Mouse (Mus musculus) hindbrain, embryonic 13.5 days (tissue): Measurements from ENCODE around the gene Tet1. TPM values are rescaled to one million over a fixed set of nuclear protein-coding genes. Genes with fewer than 3 reads are reported as not detected.
"Not testable (repeated sequence)": the region's sequence is repeated elsewhere in the genome, so short reads cannot be mapped to it uniquely, and the experiment has no call there.

Experiments
- ATAC-seq: fragments of 200-750 bp; cut with Nextera tagmentation; 2 replicates; pipeline ENCODE4 v1.8.0; 2017; ENCODE audit warnings: moderate TSS enrichment; ENCODE audit not compliant: low FRiP score
- H3K27ac ChIP-seq: fragments of 300-500 bp; sonication (generic); 2 replicates; pipeline ENCODE4 v1.5.1; 2015; ENCODE audit warnings: inconsistent platforms, mild to moderate bottlenecking, moderate library complexity
- H3K27me3 ChIP-seq: fragments of 300-500 bp; sonication (generic); 2 replicates; pipeline ENCODE4 v1.6.1; 2015; ENCODE audit warnings: mild to moderate bottlenecking, inconsistent platforms
- H3K36me3 ChIP-seq: fragments of 300-500 bp; sonication (generic); 2 replicates; pipeline ENCODE4 v1.6.1; 2015; ENCODE audit warnings: mild to moderate bottlenecking, inconsistent platforms
- H3K4me1 ChIP-seq: fragments of 300-500 bp; sonication (generic); replicated peaks from 2 replicates; pipeline ENCODE4 v1.6.1; 2015; ENCODE audit warnings: inconsistent platforms
- H3K4me2 ChIP-seq: fragments of 300-500 bp; sonication (generic); 2 replicates; pipeline ENCODE4 v1.6.1; 2015; ENCODE audit warnings: inconsistent platforms, mild to moderate bottlenecking, moderate library complexity
- H3K4me3 ChIP-seq: fragments of 300-500 bp; sonication (generic); 2 replicates; pipeline ENCODE4 v1.5.1; 2015; ENCODE audit warnings: mild to moderate bottlenecking, inconsistent platforms
- H3K9ac ChIP-seq: fragments of 300-500 bp; sonication (generic); 2 replicates; pipeline ENCODE4 v1.6.1; 2015; ENCODE audit warnings: mild to moderate bottlenecking, inconsistent platforms
- H3K9me3 ChIP-seq: fragments of 300-500 bp; sonication (generic); 2 replicates; pipeline ENCODE4 v1.6.1; 2016; ENCODE audit warnings: inconsistent platforms
- WGBS: fragments of 180-500 bp; shearing (Covaris S2); methylation state at CpG from one replicate; pipeline ENCODE4 v1.1.7; 2015; 5-methylcytosine and 5-hydroxymethylcytosine counted together
- polyA plus RNA-seq: library from polyadenylated mRNA; unstranded; fragments of >200 nt; fragmentation: Nextera tagmentation; extraction: Ambion mirVana; gene quantifications from 2 replicates; pipeline ENCODE4 v1.2.1, GENCODE M21; 2015

Gene Tet1
- polyA plus RNA-seq, 1 experiment from 2014 or later, result 35.8 TPM

DNA sequence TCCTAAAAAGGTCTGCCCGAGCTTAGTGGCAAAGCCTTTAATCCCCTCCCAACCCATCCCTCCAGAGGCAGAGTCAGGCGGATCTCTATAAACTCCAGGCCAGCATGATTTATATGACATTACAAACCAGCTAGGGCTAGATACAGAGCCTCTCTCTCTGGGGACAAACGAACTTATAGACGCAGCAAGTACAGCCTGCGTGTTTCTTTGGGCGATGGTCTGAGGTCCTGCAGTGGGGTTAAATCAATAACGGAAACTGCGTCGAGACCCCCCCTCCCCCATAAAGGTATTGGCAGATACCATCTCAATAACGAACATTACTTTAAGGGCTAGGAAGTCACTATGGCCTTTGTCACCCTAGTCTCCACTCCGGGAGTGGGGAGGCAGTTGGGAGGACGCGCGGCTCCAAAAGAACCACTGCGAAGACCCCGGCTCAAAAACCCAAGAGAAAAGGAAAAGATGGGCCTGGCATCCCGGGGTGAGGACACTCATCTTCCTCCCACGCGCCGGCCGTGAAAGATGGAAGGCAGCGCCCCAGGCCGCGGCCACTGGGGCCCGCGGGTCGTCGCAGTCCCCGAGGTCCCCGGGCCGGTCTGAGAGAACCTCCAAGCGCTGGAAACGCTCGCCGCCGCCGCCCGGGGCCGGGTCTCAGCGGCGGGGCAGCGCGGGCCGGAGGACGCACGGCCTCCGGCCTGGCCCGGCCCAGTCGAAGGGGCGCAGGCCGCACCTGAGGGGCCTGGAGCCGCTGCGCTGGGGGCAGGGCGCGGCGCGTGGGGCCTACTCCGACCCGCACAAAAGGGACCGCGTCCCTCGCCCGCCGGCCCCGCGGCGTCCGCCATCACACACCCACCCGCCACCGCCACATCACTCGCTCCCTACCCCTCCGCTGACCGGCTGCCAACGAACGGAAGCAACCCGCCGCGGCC lies 117.3 kb downstream of the Tet1 start:
- peaks cover 26% of the 10 kb centered on the region for H3K4me1 ChIP-seq
- 1% methylated on average over 69 of the region's 78 CpGs for WGBS
- H3K27me3 ChIP-seq, result no peaks in the 10 kb centered on the region
- no peaks in the 10 kb centered on the region for H3K9me3 ChIP-seq
- peak overlapping the region; percentile 92 for H3K27ac ChIP-seq
- H3K4me3 ChIP-seq, result peak overlapping the region; percentile 97
- H3K9ac ChIP-seq, result peak overlapping the region; percentile 99
- peak; percentile 88 for ATAC-seq
- peak overlapping the region; percentile 77 for H3K4me2 ChIP-seq
- H3K36me3 ChIP-seq, result peaks cover 36% of the 10 kb centered on the region

DNA sequence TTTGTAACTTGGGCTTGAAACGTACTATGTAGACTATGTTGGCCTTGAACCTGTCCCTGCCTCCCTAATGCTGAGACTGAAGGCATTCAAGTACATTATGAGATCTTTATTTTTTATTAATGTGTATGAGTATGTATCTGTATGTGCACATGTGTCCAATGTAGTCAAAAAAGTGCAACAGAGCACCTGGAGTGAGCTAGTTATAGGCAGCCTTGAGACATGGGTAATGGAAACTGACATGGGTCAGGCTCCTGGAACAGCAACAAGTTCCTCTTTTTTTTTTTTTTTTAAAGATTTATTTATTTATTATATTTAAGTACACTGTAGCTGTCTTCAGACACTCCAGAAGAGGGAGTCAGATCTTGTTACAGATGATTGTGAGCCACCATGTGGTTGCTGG lies 127.0 kb downstream of the Tet1 start:
- H3K4me3 ChIP-seq, H3K4me1 ChIP-seq, H3K4me2 ChIP-seq, H3K9me3 ChIP-seq, H3K9ac ChIP-seq, H3K27me3 ChIP-seq, ATAC-seq, H3K27ac ChIP-seq: not testable (repeated sequence)
- peaks cover 90% of the 10 kb centered on the region for H3K36me3 ChIP-seq
- WGBS, result 94% methylated on average over 1 of the region's 1 CpGs

Other genes with a start within 250 kb of the Tet1 start
- gene Stox1, start 182.9 kb downstream of the Tet1 start, polyA plus RNA-seq, result 2.1 and 3.0 TPM in 2 replicates
- 113 and 118 TPM in 2 replicates for gene Ccar1, start 116.7 kb downstream of the Tet1 start, polyA plus RNA-seq
- gene Slc25a16, start 11.6 kb upstream of the Tet1 start, polyA plus RNA-seq, result 13.9 and 14.5 TPM in 2 replicates
- 5.1 and 6.4 TPM in 2 replicates for gene Dna2, start 38.0 kb upstream of the Tet1 start, polyA plus RNA-seq
- 52.6 and 57.0 TPM in 2 replicates for gene Rufy2, start 71.2 kb upstream of the Tet1 start, polyA plus RNA-seq
- gene Hnrnph3, start 115.2 kb upstream of the Tet1 start, polyA plus RNA-seq, result 193 and 195 TPM in 2 replicates
- 0.88 and 1.1 TPM in 2 replicates for gene Pbld2, start 115.3 kb upstream of the Tet1 start, polyA plus RNA-seq
- 1.2 and 1.6 TPM in 2 replicates for gene Pbld1, start 151.2 kb upstream of the Tet1 start, polyA plus RNA-seq
- 1.6 and 2.1 TPM in 2 replicates for gene Atoh7, start 190.7 kb upstream of the Tet1 start, polyA plus RNA-seq